In the genomic region with DNA sequence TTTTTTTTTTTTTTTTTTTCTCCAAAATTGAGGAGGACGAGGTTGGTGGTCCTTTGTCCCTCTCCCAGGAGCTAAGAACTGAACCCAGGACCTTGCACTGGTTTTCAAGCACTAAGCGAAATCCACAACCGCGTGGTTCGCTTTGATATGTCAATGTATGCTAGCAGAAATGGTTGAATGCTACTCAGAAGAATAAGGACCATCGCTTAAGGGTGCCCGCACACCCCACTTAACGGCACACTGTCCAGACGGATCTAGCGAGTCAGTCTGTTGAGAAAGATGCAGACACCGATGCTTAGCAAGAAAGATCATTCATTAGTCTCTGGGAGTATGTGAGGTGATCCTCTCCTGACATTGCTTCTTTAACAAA, we compare ENCODE assay signal across 8 mouse cellular contexts. TPM values are rescaled to one million over a fixed set of nuclear protein-coding genes. Genes with fewer than 3 reads are reported as not detected.
DNase-seq lines count a peak whose midpoint lies in the region; ATAC-seq lines count a peak whose summit lies in the region.

No protein-coding gene starts in this region.

- H3K4me2 ChIP-seq in kidney, embryonic 16.5 days (replicated peaks; ENCODE audit: low read depth, low read length) = peak overlapping the region; percentile 61
- H3K4me2 ChIP-seq in hindbrain, embryonic 14.5 days (replicated peaks) = peak overlapping the region; percentile 56
- peak overlapping the region; percentile 54 for H3K4me2 ChIP-seq in midbrain, embryonic 12.5 days (replicated peaks)

- peaks cover 6% of the 10 kb centered on the region for H3K4me1 ChIP-seq in kidney, embryonic 16.5 days (ENCODE audit: insufficient read depth, low read length)
- no peaks in the 10 kb centered on the region for H3K4me1 ChIP-seq in brown adipose tissue, adult 24 weeks (ENCODE audit: control insufficient read depth, insufficient read depth, insufficient read length, low read length)
- H3K4me1 ChIP-seq in hindbrain, embryonic 14.5 days (replicated peaks; ENCODE audit: control insufficient read depth, insufficient read depth, low read length) = peaks cover 13% of the 10 kb centered on the region
- H3K4me1 ChIP-seq in midbrain, embryonic 12.5 days = peaks cover 6% of the 10 kb centered on the region

- peak; percentile 21 for ATAC-seq in kidney, embryonic 16.5 days (ENCODE audit: low FRiP score, low TSS enrichment)
- ATAC-seq in hindbrain, embryonic 14.5 days (ENCODE audit: low FRiP score) = no peak; the same call in 1 of the 2 replicates
- peak; percentile 64 for ATAC-seq in midbrain, embryonic 12.5 days (ENCODE audit: low FRiP score, low read depth)

- H3K27ac ChIP-seq in kidney, embryonic 16.5 days (ENCODE audit: low read length) = no peak overlapping the region
- H3K27ac ChIP-seq in brown adipose tissue, adult 24 weeks (replicated peaks; ENCODE audit: low read depth, low read length) = no peak overlapping the region
- H3K27ac ChIP-seq in hindbrain, embryonic 14.5 days = peak overlapping the region; percentile 82
- H3K27ac ChIP-seq in midbrain, embryonic 12.5 days (replicated peaks) = no peak overlapping the region

- H3K9me3 ChIP-seq in kidney, embryonic 16.5 days (ENCODE audit: low read length) = no peaks in the 10 kb centered on the region
- H3K9me3 ChIP-seq in hindbrain, embryonic 14.5 days (ENCODE audit: control insufficient read depth, low read length) = no peaks in the 10 kb centered on the region
- H3K9me3 ChIP-seq in midbrain, embryonic 12.5 days = no peaks in the 10 kb centered on the region

- peak overlapping the region; percentile 68 for H3K9ac ChIP-seq in kidney, embryonic 16.5 days (replicated peaks; ENCODE audit: low read length)
- peak overlapping the region; percentile 62 for H3K9ac ChIP-seq in hindbrain, embryonic 14.5 days
- H3K9ac ChIP-seq in midbrain, embryonic 12.5 days (replicated peaks) = peak overlapping the region; percentile 40; the same call in 1 of the 2 replicates

- H3K27me3 ChIP-seq in kidney, embryonic 16.5 days (ENCODE audit: insufficient read depth, low read length) = no peaks in the 10 kb centered on the region
- no peaks in the 10 kb centered on the region for H3K27me3 ChIP-seq in hindbrain, embryonic 14.5 days (ENCODE audit: control insufficient read depth, insufficient read depth, low read length)
- no peaks in the 10 kb centered on the region for H3K27me3 ChIP-seq in midbrain, embryonic 12.5 days

- H3K36me3 ChIP-seq in kidney, embryonic 16.5 days (ENCODE audit: insufficient read depth, low read length) = peaks cover 17% of the 10 kb centered on the region
- peaks cover 21% of the 10 kb centered on the region for H3K36me3 ChIP-seq in hindbrain, embryonic 14.5 days (replicated peaks; ENCODE audit: control insufficient read depth, insufficient read depth)
- H3K36me3 ChIP-seq in midbrain, embryonic 12.5 days = peaks cover 20% of the 10 kb centered on the region

- 24% methylated on average over 11 of the region's 11 CpGs for WGBS in kidney, embryonic 16.5 days
- WGBS in hindbrain, embryonic 14.5 days = 26% methylated on average over 11 of the region's 11 CpGs
- WGBS in midbrain, embryonic 12.5 days = 27% methylated on average over 11 of the region's 11 CpGs

- no peak for DNase-seq in kidney, postnatal 36 days
- DNase-seq in hindbrain, embryonic 14.5 days (ENCODE audit: low spot score) = peak; percentile 27
- DNase-seq in urinary bladder, adult 2 months (ENCODE audit: low spot score) = no peak
- no peak for DNase-seq in frontal cortex, postnatal 14 days (ENCODE audit: low spot score in 2 of 2)
- no peak for DNase-seq in urinary bladder, adult 18-20 months (ENCODE audit: low spot score in 2 of 2)

- H3K4me3 ChIP-seq in kidney, embryonic 16.5 days (ENCODE audit: low read length) = peak overlapping the region; percentile 100
- peak overlapping the region; percentile 41 for H3K4me3 ChIP-seq in brown adipose tissue, adult 24 weeks (ENCODE audit: insufficient read depth, low read depth, low read length)
- peak overlapping the region; percentile 92 for H3K4me3 ChIP-seq in hindbrain, embryonic 14.5 days (replicated peaks; ENCODE audit: low read length)
- H3K4me3 ChIP-seq in midbrain, embryonic 12.5 days = peak overlapping the region; percentile 75

RNA-seq across cellular contexts. Expression of a gene that starts 0.4 kb away (rescaled TPM):
- polyA plus RNA-seq in kidney, embryonic 16.5 days (2015; fragmentation: Nextera tagmentation; extraction: Ambion mirVana) = 10.0 and 10.3 TPM in 2 replicates
- polyA plus RNA-seq in brown adipose tissue, adult 24 weeks (2012; ENCODE audit: insufficient read depth, insufficient read length, missing spikeins) = 7.8 and 10.9 TPM in 2 replicates
- polyA plus RNA-seq in hindbrain, embryonic 14.5 days (2014; fragmentation: Nextera tagmentation; extraction: Ambion mirVana) = 8.0 and 8.4 TPM in 2 replicates
- polyA plus RNA-seq in midbrain, embryonic 12.5 days (2016; fragmentation: Nextera tagmentation; extraction: Ambion mirVana) = 8.3 and 8.8 TPM in 2 replicates
- polyA plus RNA-seq in urinary bladder, adult 2 months (2012; rRNA removed) = 13.0 and 16.4 TPM in 2 replicates

RNA-seq across cellular contexts. Expression of a gene that starts 22.5 kb away (rescaled TPM):
- 18.2 and 18.6 TPM in 2 replicates for polyA plus RNA-seq in kidney, embryonic 16.5 days (2015; fragmentation: Nextera tagmentation; extraction: Ambion mirVana)
- 0.24 TPM in 1 of 2 replicates, not detected in the other for polyA plus RNA-seq in brown adipose tissue, adult 24 weeks (2012; ENCODE audit: insufficient read depth, insufficient read length, missing spikeins)
- 0.63 and 1.0 TPM in 2 replicates for polyA plus RNA-seq in hindbrain, embryonic 14.5 days (2014; fragmentation: Nextera tagmentation; extraction: Ambion mirVana)
- 1.3 and 2.2 TPM in 2 replicates for polyA plus RNA-seq in midbrain, embryonic 12.5 days (2016; fragmentation: Nextera tagmentation; extraction: Ambion mirVana)
- polyA plus RNA-seq in urinary bladder, adult 2 months (2012; rRNA removed) = 24.9 and 27.8 TPM in 2 replicates

RNA-seq across cellular contexts. Expression of a gene that starts 37.4 kb away (rescaled TPM):
- polyA plus RNA-seq in kidney, embryonic 16.5 days (2015; fragmentation: Nextera tagmentation; extraction: Ambion mirVana) = 16.1 and 17.1 TPM in 2 replicates
- 2.9 and 3.9 TPM in 2 replicates for polyA plus RNA-seq in brown adipose tissue, adult 24 weeks (2012; ENCODE audit: insufficient read depth, insufficient read length, missing spikeins)
- polyA plus RNA-seq in hindbrain, embryonic 14.5 days (2014; fragmentation: Nextera tagmentation; extraction: Ambion mirVana) = 11.1 and 11.4 TPM in 2 replicates
- 15.1 and 16.6 TPM in 2 replicates for polyA plus RNA-seq in midbrain, embryonic 12.5 days (2016; fragmentation: Nextera tagmentation; extraction: Ambion mirVana)
- polyA plus RNA-seq in urinary bladder, adult 2 months (2012; rRNA removed) = 9.8 and 13.3 TPM in 2 replicates

Comparison
In these comparisons a context has a peak if more than half of its experiments do, and no peak if none do; other contexts are left out.
1. H3K4me3 ChIP-seq: peak in every context shown above with its lines; median percentile 100 in kidney, embryonic 16.5 days; 92 in hindbrain, embryonic 14.5 days; 75 in midbrain, embryonic 12.5 days; 41 in brown adipose tissue, adult 24 weeks.